Mouse (Mus musculus): ENCODE results near the gene 2310046K23Rik.
"Not testable (repeated sequence)": the region's sequence is repeated elsewhere in the genome, so short reads cannot be mapped to it uniquely, and the experiment has no call there.

Gene 2310046K23Rik

GRCm38 (mm10) chr3:92534411-92534810 is at the start of gene 2310046K23Rik:
2310046K23Rik (minus strand) TSS chr3:92534511.
- DNase-seq: no peak

GRCm38 (mm10) chr3:92583164-92583826 is 49.0 kb upstream of the 2310046K23Rik start:
- no peak for DNase-seq

GRCm38 (mm10) chr3:92579508-92579907 is 45.2 kb upstream of the 2310046K23Rik start:
- DNase-seq: no peak

- no peak for DNase-seq
Observed at GRCm38 (mm10) chr3:92578652-92579413, 44.5 kb upstream of the 2310046K23Rik start.

- no peak for DNase-seq
Observed at GRCm38 (mm10) chr3:92573449-92574041, 39.2 kb upstream of the 2310046K23Rik start, which contains the start of gene Ivl. Ivl (minus strand) TSS chr3:92573735.

- DNase-seq: no peak
Observed at GRCm38 (mm10) chr3:92572514-92573155, 38.3 kb upstream of the 2310046K23Rik start.

- no peak for DNase-seq
Observed at GRCm38 (mm10) chr3:92568752-92569151, 34.4 kb upstream of the 2310046K23Rik start.

- no peak for DNase-seq
Observed at GRCm38 (mm10) chr3:92565418-92565817, 31.1 kb upstream of the 2310046K23Rik start.

GRCm38 (mm10) chr3:92512325-92512724 is 22.0 kb downstream of the 2310046K23Rik start:
- DNase-seq: no peak

- DNase-seq: no peak
Observed at GRCm38 (mm10) chr3:92510786-92511185, 23.5 kb downstream of the 2310046K23Rik start.

GRCm38 (mm10) chr3:92508185-92508584 is 26.1 kb downstream of the 2310046K23Rik start:
- DNase-seq: no peak

GRCm38 (mm10) chr3:92503528-92503927 is 30.8 kb downstream of the 2310046K23Rik start:
- DNase-seq: no peak

GRCm38 (mm10) chr3:92500393-92500792 is 33.9 kb downstream of the 2310046K23Rik start, which contains the start of gene Sprr4:
Sprr4 (minus strand) TSS chr3:92500493.
- no peak for DNase-seq

- DNase-seq: not testable (repeated sequence)
Observed at GRCm38 (mm10) chr3:92490262-92490661, 44.0 kb downstream of the 2310046K23Rik start.

GRCm38 (mm10) chr3:92486307-92486706 is 48.0 kb downstream of the 2310046K23Rik start:
- DNase-seq: no peak

GRCm38 (mm10) chr3:92485863-92486262 is 48.4 kb downstream of the 2310046K23Rik start, which contains the start of gene Sprr1a:
Sprr1a (minus strand) TSS chr3:92485895.
- DNase-seq: no peak
